In genomic region chr7:44360792-44361301, GRCm38 (mm10) we compare ENCODE assay signal across 9 mouse cellular contexts. TPM values are rescaled to one million over a fixed set of nuclear protein-coding genes. Genes with fewer than 3 reads are reported as not detected.
DNase-seq lines count a peak whose midpoint lies in the region; ATAC-seq lines count a peak whose summit lies in the region.
"Had no signal": no experiment of that assay in that cellular context is flagged by ENCODE, and none has a peak within 500 bp of the region (broad histone marks: within the 10 kb centered on the region; RNA-seq: fewer than 3 reads in every experiment).

No protein-coding gene starts in this region.

- WGBS in liver, embryonic 11.5 days, result 16% methylated on average over 21 of the region's 21 CpGs
- WGBS in forebrain, embryonic 12.5 days, result 7% methylated on average over 21 of the region's 21 CpGs
- WGBS in liver, embryonic 13.5 days (ENCODE audit: insufficient replicate concordance), result 15% methylated on average over 21 of the region's 21 CpGs

- no peak overlapping the region for H3K27ac ChIP-seq in liver, embryonic 11.5 days (ENCODE audit: low read depth, low read length)
- H3K27ac ChIP-seq in forebrain, embryonic 12.5 days, result no peak overlapping the region
- H3K27ac ChIP-seq in liver, embryonic 13.5 days, result no peak overlapping the region

- H3K4me3 ChIP-seq in liver, embryonic 11.5 days (ENCODE audit: low read depth, low read length), result peak overlapping the region; percentile 56
- peak overlapping the region; percentile 52 for H3K4me3 ChIP-seq in forebrain, embryonic 12.5 days (replicated peaks)
- H3K4me3 ChIP-seq in liver, embryonic 13.5 days (replicated peaks), result peak overlapping the region; percentile 54
- H3K4me3 ChIP-seq: myocyte had no signal

- no peaks in the 10 kb centered on the region for H3K36me3 ChIP-seq in liver, embryonic 11.5 days (ENCODE audit: control insufficient read depth, insufficient read depth, low read length)
- no peaks in the 10 kb centered on the region for H3K36me3 ChIP-seq in forebrain, embryonic 12.5 days (replicated peaks)
- no peaks in the 10 kb centered on the region for H3K36me3 ChIP-seq in liver, embryonic 13.5 days

- H3K27me3 ChIP-seq in liver, embryonic 11.5 days (replicated peaks; ENCODE audit: control insufficient read depth, insufficient read depth, low read length), result peaks cover 60% of the 10 kb centered on the region
- peaks cover 60% of the 10 kb centered on the region for H3K27me3 ChIP-seq in forebrain, embryonic 12.5 days
- H3K27me3 ChIP-seq in liver, embryonic 13.5 days, result peaks cover 82% of the 10 kb centered on the region

- ATAC-seq in liver, embryonic 11.5 days (replicated peaks; ENCODE audit: low FRiP score), result no peak
- peak; percentile 3; the same call in 1 of the 2 replicates for ATAC-seq in forebrain, embryonic 12.5 days (ENCODE audit: low FRiP score)
- no peak for ATAC-seq in liver, embryonic 13.5 days (ENCODE audit: low read depth)

- H3K9me3 ChIP-seq in liver, embryonic 11.5 days (ENCODE audit: control insufficient read depth, low read length), result no peaks in the 10 kb centered on the region
- H3K9me3 ChIP-seq in forebrain, embryonic 12.5 days, result no peaks in the 10 kb centered on the region
- H3K9me3 ChIP-seq in liver, embryonic 13.5 days (replicated peaks), result no peaks in the 10 kb centered on the region

- peak overlapping the region; percentile 97 for H3K4me2 ChIP-seq in liver, embryonic 11.5 days
- H3K4me2 ChIP-seq in forebrain, embryonic 12.5 days, result peak overlapping the region; percentile 83
- peak overlapping the region; percentile 81 for H3K4me2 ChIP-seq in liver, embryonic 13.5 days

- H3K9ac ChIP-seq in liver, embryonic 11.5 days (ENCODE audit: low read depth, low read length), result no peak overlapping the region
- peak overlapping the region; percentile 63; the same call in 1 of the 2 replicates for H3K9ac ChIP-seq in forebrain, embryonic 12.5 days
- H3K9ac ChIP-seq in liver, embryonic 13.5 days, result no peak overlapping the region

- no peak for DNase-seq in liver, embryonic 11.5 days (ENCODE audit: low spot score)
- no peak for DNase-seq in liver
- peak; percentile 80 for DNase-seq in cerebellum, adult 11-12 months
- DNase-seq in liver, embryonic 13.5 days, result no peak
- no peak for DNase-seq in urinary bladder, adult 2 months (ENCODE audit: low spot score)
- DNase-seq in spleen, adult 12 weeks (ENCODE audit: low spot score), result no peak

- peaks cover 15% of the 10 kb centered on the region for H3K4me1 ChIP-seq in liver, embryonic 11.5 days (replicated peaks; ENCODE audit: control insufficient read depth, insufficient read depth, low read length)
- H3K4me1 ChIP-seq in forebrain, embryonic 12.5 days, result peaks cover 41% of the 10 kb centered on the region
- H3K4me1 ChIP-seq in liver, embryonic 13.5 days (replicated peaks), result peaks cover 18% of the 10 kb centered on the region

RNA-seq across cellular contexts. Expression of gene Syt3, which starts 23.1 kb away (rescaled TPM):
- polyA plus RNA-seq in liver, embryonic 11.5 days (2014; fragmentation: Nextera tagmentation; extraction: Ambion mirVana), result 0.35 and 0.40 TPM in 2 replicates
- polyA plus RNA-seq in forebrain, embryonic 12.5 days (2016; fragmentation: Nextera tagmentation; extraction: Ambion mirVana), result 5.5 and 6.6 TPM in 2 replicates
- polyA plus RNA-seq in liver, embryonic 13.5 days (2015; fragmentation: Nextera tagmentation; extraction: Ambion mirVana), result 0.03 and 0.09 TPM in 2 replicates
- 4.1 and 4.3 TPM in 2 replicates for polyA plus RNA-seq in urinary bladder, adult 2 months (2012; rRNA removed)
- polyA plus RNA-seq: erythroblast, embryonic 14.5 days; myocyte had no signal

RNA-seq across cellular contexts. Expression of gene 1700008O03Rik, which starts 24.8 kb away (rescaled TPM):
- 0.83 and 0.93 TPM in 2 replicates for polyA plus RNA-seq in liver, embryonic 11.5 days (2014; fragmentation: Nextera tagmentation; extraction: Ambion mirVana)
- 0.86 and 1.5 TPM in 2 replicates for polyA plus RNA-seq in forebrain, embryonic 12.5 days (2016; fragmentation: Nextera tagmentation; extraction: Ambion mirVana)
- polyA plus RNA-seq in liver, embryonic 13.5 days (2015; fragmentation: Nextera tagmentation; extraction: Ambion mirVana), result 0.18 TPM in 1 of 2 replicates, not detected in the other
- 1.4 and 1.5 TPM in 2 replicates for polyA plus RNA-seq in urinary bladder, adult 2 months (2012; rRNA removed)
- polyA plus RNA-seq: myocyte had no signal

RNA-seq across cellular contexts. Expression of gene Shank1, which starts 50.8 kb away (rescaled TPM):
- 0.62 and 0.69 TPM in 2 replicates for polyA plus RNA-seq in liver, embryonic 11.5 days (2014; fragmentation: Nextera tagmentation; extraction: Ambion mirVana)
- 7.7 and 8.0 TPM in 2 replicates for polyA plus RNA-seq in forebrain, embryonic 12.5 days (2016; fragmentation: Nextera tagmentation; extraction: Ambion mirVana)
- 0.06 TPM in 2 replicates for polyA plus RNA-seq in liver, embryonic 13.5 days (2015; fragmentation: Nextera tagmentation; extraction: Ambion mirVana)
- 0.85 and 1.9 TPM in 2 replicates for polyA plus RNA-seq in urinary bladder, adult 2 months (2012; rRNA removed)

RNA-seq across cellular contexts. Expression of gene Clec11a, which starts 54.1 kb away (rescaled TPM):
- 0.90 and 1.1 TPM in 2 replicates for polyA plus RNA-seq in liver, embryonic 11.5 days (2014; fragmentation: Nextera tagmentation; extraction: Ambion mirVana)
- 2.5 and 2.9 TPM in 2 replicates for polyA plus RNA-seq in forebrain, embryonic 12.5 days (2016; fragmentation: Nextera tagmentation; extraction: Ambion mirVana)
- 0.46 and 0.76 TPM in 2 replicates for polyA plus RNA-seq in liver, embryonic 13.5 days (2015; fragmentation: Nextera tagmentation; extraction: Ambion mirVana)
- 17.2 and 19.7 TPM in 2 replicates for polyA plus RNA-seq in urinary bladder, adult 2 months (2012; rRNA removed)
